Mouse (Mus musculus) ES-E14 (cell line): ENCODE measurements around the gene Hacd2.

Source experiments
- HCFC1 ChIP-seq: IDR thresholded peaks from 2 replicates; pipeline ENCODE4 v1.6.1; 2012; ENCODE audit warnings: low read length, inconsistent platforms, borderline replicate concordance; ENCODE audit not compliant: insufficient read depth
- ZC3H11A ChIP-seq: IDR thresholded peaks from 2 replicates; pipeline ENCODE4 v1.6.1; 2012; ENCODE audit warnings: low read depth, mild to moderate bottlenecking, inconsistent platforms, low read length, borderline replicate concordance
- ZNF384 ChIP-seq: IDR thresholded peaks from 2 replicates; pipeline ENCODE4 v1.6.1; 2012; ENCODE audit warnings: low read depth, low read length, inconsistent platforms

- no peak for TF ChIP-seq ZC3H11A
- no peak for TF ChIP-seq HCFC1
- no peak for TF ChIP-seq ZNF384
These were observed 23.2 kb upstream of the Hacd2 start for GRCm38 (mm10) chr16:34999016-34999415.
